Mouse (Mus musculus): Measurements from ENCODE around the gene Fgfr2.

DNA sequence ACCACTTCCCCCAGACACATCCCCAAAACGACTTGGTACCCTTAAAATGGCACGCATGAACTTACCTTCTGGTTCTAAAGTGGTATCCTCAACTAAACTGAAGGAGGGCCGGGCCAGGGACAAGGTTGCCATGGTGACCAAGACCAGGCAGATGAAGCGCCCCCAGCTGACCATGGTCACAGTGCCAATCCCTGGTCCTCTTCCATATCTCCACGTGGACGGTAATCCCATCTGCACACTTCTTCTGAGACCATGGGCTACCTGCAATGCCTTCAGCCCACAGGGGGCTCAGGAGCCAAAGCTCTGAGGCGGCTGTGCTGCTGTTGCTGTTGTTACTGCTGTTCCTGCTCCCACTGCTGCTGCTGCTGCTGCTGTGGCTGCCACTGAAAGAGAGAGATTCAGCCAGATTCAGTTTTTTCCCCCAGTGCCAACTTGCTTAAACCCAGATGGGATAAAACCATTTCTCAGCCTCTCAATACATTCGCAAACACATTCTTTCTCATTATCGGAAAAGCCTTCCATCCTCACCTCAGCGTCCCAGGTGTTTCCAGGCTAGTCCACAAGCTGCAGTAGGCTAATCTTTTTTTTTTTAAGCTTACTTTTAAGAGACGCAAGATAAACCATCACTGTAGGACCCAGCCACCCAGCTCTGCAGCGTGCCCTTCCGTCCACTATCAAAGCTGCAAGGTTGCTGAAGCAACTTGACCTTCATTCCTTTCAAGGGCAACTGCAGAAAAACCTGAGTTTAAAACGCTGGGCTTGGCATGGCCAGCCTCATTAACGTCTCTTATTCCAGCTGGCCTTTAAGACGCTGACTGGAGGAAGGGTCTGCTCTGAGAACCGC, 2861.2 kb downstream of the Fgfr2 start:
- TF ChIP-seq CTCF (IDR thresholded peaks at IDR 0.05; ENCODE audit: low read depth) (no peak), EP300 (IDR thresholded peaks at IDR 0.05; ENCODE audit: low read depth) (no peak)

Measured in liver, postnatal 0 days (tissue).